In the genomic region with DNA sequence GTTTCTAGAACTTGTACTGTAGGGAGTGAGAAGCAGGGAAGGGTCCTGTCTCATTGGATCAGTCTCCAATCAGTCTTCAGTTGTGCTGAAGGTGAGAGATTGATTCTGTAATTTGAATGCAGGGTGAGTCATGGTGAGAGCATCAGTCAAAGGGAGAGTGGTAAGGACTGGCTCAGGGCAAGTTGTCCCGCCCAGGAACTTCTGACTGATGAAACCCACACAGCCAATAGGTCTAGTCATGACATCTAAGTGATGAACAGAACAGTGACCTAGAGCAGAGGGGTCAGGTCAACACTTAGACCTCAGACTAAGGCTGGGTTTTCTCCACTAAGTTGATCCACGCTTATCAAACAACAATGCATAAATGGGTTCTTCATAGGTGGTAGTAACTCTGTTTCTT, we compare ENCODE assay signal across 16 mouse cellular contexts.
"Had no signal": no experiment of that assay in that cellular context is flagged by ENCODE, and none has a peak within 500 bp of the region (broad histone marks: within the 10 kb centered on the region; RNA-seq: fewer than 3 reads in every experiment).

No protein-coding gene starts in this region.

- ATAC-seq: liver, embryonic 12.5 days; midbrain, embryonic 13.5 days; midbrain, embryonic 16.5 days had no signal

- H3K9me3 ChIP-seq: liver, embryonic 12.5 days; midbrain, embryonic 10.5 days; midbrain, embryonic 13.5 days; neural tube, embryonic 13.5 days; neural tube, embryonic 15.5 days had no signal

- H3K27ac ChIP-seq: liver, embryonic 12.5 days; liver, embryonic 14.5 days; midbrain, embryonic 10.5 days; midbrain, embryonic 13.5 days; neural tube, embryonic 13.5 days; neural tube, embryonic 15.5 days had no signal

- H3K36me3 ChIP-seq: liver, embryonic 12.5 days; midbrain, embryonic 10.5 days; midbrain, embryonic 13.5 days; neural tube, embryonic 13.5 days; neural tube, embryonic 15.5 days had no signal

- DNase-seq: lung, adult 18-20 months; lung, embryonic 14.5 days; lung, postnatal 10 days; lung, postnatal 4 days; retina, postnatal 1 day; right cerebral cortex, adult 18-20 months; thymus, adult 2 months; thymus, postnatal 25 days; thymus, postnatal 4 days had no signal

- H3K27me3 ChIP-seq: liver, embryonic 12.5 days; midbrain, embryonic 13.5 days; neural tube, embryonic 13.5 days; neural tube, embryonic 15.5 days had no signal

- H3K4me1 ChIP-seq: liver, embryonic 12.5 days; midbrain, embryonic 10.5 days; midbrain, embryonic 13.5 days; neural tube, embryonic 13.5 days; neural tube, embryonic 15.5 days had no signal

- H3K9ac ChIP-seq: liver, embryonic 12.5 days; liver, embryonic 14.5 days; lung, embryonic 14.5 days; midbrain, embryonic 13.5 days; neural tube, embryonic 13.5 days; neural tube, embryonic 15.5 days had no signal

- H3K4me2 ChIP-seq: liver, embryonic 12.5 days; lung, embryonic 14.5 days; midbrain, embryonic 13.5 days; neural tube, embryonic 13.5 days; neural tube, embryonic 15.5 days had no signal

- H3K4me3 ChIP-seq: liver, embryonic 12.5 days; midbrain, embryonic 10.5 days; midbrain, embryonic 13.5 days; neural tube, embryonic 13.5 days; neural tube, embryonic 15.5 days had no signal
